Mouse (Mus musculus) lung, postnatal 0 days (tissue): ENCODE data around the gene Mex3a.

Experiments
- CTCF ChIP-seq: IDR thresholded peaks from 2 replicates; pipeline ENCODE4 v1.5.1; 2016; ENCODE audit warnings: antibody characterized with exemption, mild to moderate bottlenecking
- EP300 ChIP-seq: IDR thresholded peaks from 2 replicates; pipeline ENCODE4 v1.6.1; 2016; ENCODE audit warnings: antibody characterized with exemption, mild to moderate bottlenecking, control low read depth

DNA sequence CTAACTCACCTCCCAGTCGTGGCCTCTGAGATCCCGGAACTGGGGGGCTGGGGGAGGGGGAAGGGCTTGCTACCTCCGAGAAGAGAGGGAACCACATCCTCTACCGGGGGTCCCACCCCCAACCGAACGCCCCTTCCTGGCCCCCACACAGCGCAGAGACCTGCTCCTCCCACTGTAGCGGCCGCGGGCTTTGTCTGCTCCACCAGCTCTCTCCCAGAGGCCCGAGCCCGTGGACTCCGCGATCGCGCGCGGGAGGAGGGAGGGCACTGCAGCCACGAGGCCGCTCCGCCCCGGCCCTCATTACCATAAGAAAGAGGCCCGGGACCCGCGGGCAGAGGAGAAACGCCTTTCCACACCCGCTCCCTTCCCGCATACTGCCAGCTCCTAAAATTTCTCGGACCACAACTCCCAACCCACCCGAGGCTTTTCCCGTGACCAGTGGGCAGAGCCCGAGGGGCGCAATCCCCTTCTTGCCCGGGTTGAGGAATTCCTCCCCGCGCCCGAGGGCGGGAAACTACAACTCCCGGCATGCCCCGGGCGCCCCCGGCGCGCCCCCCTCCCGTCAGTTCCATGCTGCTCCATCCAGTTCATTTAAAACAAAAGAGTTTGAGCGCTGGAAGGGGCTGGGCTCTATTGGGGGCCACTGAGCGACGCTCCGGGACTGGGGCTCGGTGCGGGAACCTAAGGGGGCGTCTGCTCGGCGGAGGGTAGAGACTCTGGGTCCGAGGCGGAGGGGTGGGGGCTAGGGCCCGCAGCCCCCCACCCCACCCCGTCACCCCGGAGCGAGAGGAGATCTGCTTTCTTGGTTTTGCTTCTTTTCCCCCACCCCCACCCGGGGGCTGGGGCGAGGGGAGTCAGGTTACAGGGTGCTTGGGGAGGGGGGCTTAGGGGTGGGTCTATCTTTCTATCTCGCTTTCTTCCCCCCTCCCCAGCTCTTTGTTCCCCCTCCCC lies 572 bp upstream of the Mex3a start:
- no peak; the same call in 1 of the 2 replicates for TF ChIP-seq CTCF
- 0 out of 2 replicates have a peak, but pooled peaks have one; percentile 30 for TF ChIP-seq EP300
